8 mouse cellular contexts compared by ENCODE assay signal in the genomic region with DNA sequence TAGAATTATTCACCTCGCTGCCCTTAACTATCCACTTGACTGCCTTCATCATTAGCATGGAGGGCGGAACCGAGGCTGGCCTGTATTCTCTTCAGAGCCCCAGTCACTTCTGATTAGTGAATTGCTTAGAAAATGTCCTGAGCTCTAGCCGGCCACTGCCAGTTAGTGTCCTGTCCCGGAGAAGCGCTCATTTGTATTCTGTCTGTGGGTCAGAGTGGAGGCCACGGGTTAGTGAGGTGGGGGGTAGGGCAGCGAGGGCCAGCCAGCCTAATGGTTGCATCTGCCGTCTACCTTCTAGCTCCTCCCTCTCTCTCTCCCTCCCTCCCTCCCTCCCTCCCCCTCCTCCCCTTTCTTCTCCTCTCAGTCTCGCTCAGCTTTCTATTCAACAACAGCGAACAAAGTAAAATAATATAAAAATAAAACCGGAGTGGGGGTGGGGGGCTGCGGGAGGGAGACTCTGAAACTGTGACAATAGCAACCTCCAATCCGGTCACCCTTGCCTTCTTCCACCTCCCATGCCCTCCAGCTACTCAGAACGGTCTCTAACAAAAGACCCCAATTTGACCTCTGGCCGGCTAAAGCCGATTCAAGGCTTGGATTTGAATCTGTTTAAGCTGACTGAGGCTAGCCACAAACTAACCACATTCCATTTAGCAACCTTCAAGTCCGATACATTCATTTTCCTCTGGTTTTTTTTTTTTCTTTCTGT.
DNase-seq lines count a peak whose midpoint lies in the region; ATAC-seq lines count a peak whose summit lies in the region.

No protein-coding gene starts in this region.

- peak overlapping the region; percentile 62 for H3K9ac ChIP-seq in forebrain, embryonic 16.5 days (replicated peaks; ENCODE audit: low read depth, low read length)
- H3K9ac ChIP-seq in kidney, embryonic 15.5 days, result peak overlapping the region; percentile 43; the same call in 1 of the 2 replicates
- H3K9ac ChIP-seq in liver, embryonic 15.5 days, result peak overlapping the region; percentile 59; the same call in 1 of the 2 replicates

- peak overlapping the region; percentile 56 for H3K27ac ChIP-seq in forebrain, embryonic 16.5 days (ENCODE audit: low read length)
- peak overlapping the region; percentile 82 for H3K27ac ChIP-seq in kidney, embryonic 15.5 days
- H3K27ac ChIP-seq in liver, embryonic 15.5 days (replicated peaks), result no peak overlapping the region

- H3K36me3 ChIP-seq in forebrain, embryonic 16.5 days (ENCODE audit: control insufficient read depth, insufficient read depth), result no peaks in the 10 kb centered on the region
- H3K36me3 ChIP-seq in kidney, embryonic 15.5 days, result no peaks in the 10 kb centered on the region
- no peaks in the 10 kb centered on the region for H3K36me3 ChIP-seq in liver, embryonic 15.5 days (replicated peaks)

- peak; percentile 16 for DNase-seq in layer of hippocampus, adult 11-12 months (ENCODE audit: low spot score)
- DNase-seq in layer of hippocampus, adult 9-10 months (ENCODE audit: low spot score), result no peak
- DNase-seq in cerebellum, adult 8-10 months, result peak; percentile 9
- DNase-seq in right cerebral cortex, adult 2 months (ENCODE audit: low spot score in 2 of 2), result peak; percentile 7 to 9
- DNase-seq in thymus, postnatal 4 days, result no peak

- peak; percentile 87 for ATAC-seq in forebrain, embryonic 16.5 days
- peak; percentile 87 for ATAC-seq in kidney, embryonic 15.5 days (replicated peaks; ENCODE audit: low FRiP score)
- ATAC-seq in liver, embryonic 15.5 days (ENCODE audit: insufficient read depth), result peak; percentile 54

- H3K9me3 ChIP-seq in forebrain, embryonic 16.5 days (ENCODE audit: control insufficient read depth, low read length), result no peaks in the 10 kb centered on the region
- no peaks in the 10 kb centered on the region for H3K9me3 ChIP-seq in kidney, embryonic 15.5 days (replicated peaks)
- H3K9me3 ChIP-seq in liver, embryonic 15.5 days (replicated peaks), result no peaks in the 10 kb centered on the region

- peaks cover 14% of the 10 kb centered on the region for H3K4me1 ChIP-seq in forebrain, embryonic 16.5 days (replicated peaks; ENCODE audit: control insufficient read depth, insufficient read depth, low read length)
- H3K4me1 ChIP-seq in kidney, embryonic 15.5 days, result peaks cover 23% of the 10 kb centered on the region
- H3K4me1 ChIP-seq in liver, embryonic 15.5 days (replicated peaks), result peaks cover 26% of the 10 kb centered on the region

- no peaks in the 10 kb centered on the region for H3K27me3 ChIP-seq in forebrain, embryonic 16.5 days (replicated peaks; ENCODE audit: control insufficient read depth, insufficient read depth, low read length)
- no peaks in the 10 kb centered on the region for H3K27me3 ChIP-seq in kidney, embryonic 15.5 days
- H3K27me3 ChIP-seq in liver, embryonic 15.5 days, result no peaks in the 10 kb centered on the region

- peak overlapping the region; percentile 74 for H3K4me2 ChIP-seq in forebrain, embryonic 16.5 days (ENCODE audit: low read length)
- peak overlapping the region; percentile 53 for H3K4me2 ChIP-seq in kidney, embryonic 15.5 days
- H3K4me2 ChIP-seq in liver, embryonic 15.5 days, result peak overlapping the region; percentile 74

- under 1% methylated on average over 18 of the region's 18 CpGs for WGBS in forebrain, embryonic 16.5 days
- WGBS in kidney, embryonic 15.5 days, result 4% methylated on average over 18 of the region's 18 CpGs
- 8% methylated on average over 18 of the region's 18 CpGs for WGBS in liver, embryonic 15.5 days (ENCODE audit: insufficient replicate concordance)

- H3K4me3 ChIP-seq in forebrain, embryonic 16.5 days (replicated peaks; ENCODE audit: low read length), result peak overlapping the region; percentile 48
- H3K4me3 ChIP-seq in kidney, embryonic 15.5 days (replicated peaks), result peak overlapping the region; percentile 37
- peak overlapping the region; percentile 49 for H3K4me3 ChIP-seq in liver, embryonic 15.5 days (replicated peaks)

Comparison
In these comparisons a context has a peak if more than half of its experiments do, and no peak if none do; other contexts are left out.
1. DNase-seq: peak in layer of hippocampus, adult 11-12 months (single experiment), cerebellum, adult 8-10 months (single experiment) and right cerebral cortex, adult 2 months (2 of 2); none in layer of hippocampus, adult 9-10 months (single experiment) and thymus, postnatal 4 days (single experiment).
2. Peak in every context shown above with its lines, with median percentiles within 50 percentile points of each other: ATAC-seq, H3K4me2 ChIP-seq, H3K4me3 ChIP-seq and H3K9ac ChIP-seq.